Mouse (Mus musculus) adipocyte (in vitro differentiated cells): ENCODE results near the gene Phf6.
A peak's percentile ranks its signal among the peaks of the same experiment; 100 is the strongest.
"Not testable (repeated sequence)": the region's sequence is repeated elsewhere in the genome, so short reads cannot be mapped to it uniquely, and the experiment has no call there.

ENCODE experiments used
- DNase-seq: peaks from one replicate; pipeline ENCODE4 v3.0.0-alpha.2; 2016; ENCODE audit warnings: low spot score

Phf6 gene

GRCm38 (mm10) chrX:52911587-52912371, at the start of gene Phf6:
Phf6 (plus strand) TSS chrX:52912266.
- peak; percentile 86 for DNase-seq

DNA sequence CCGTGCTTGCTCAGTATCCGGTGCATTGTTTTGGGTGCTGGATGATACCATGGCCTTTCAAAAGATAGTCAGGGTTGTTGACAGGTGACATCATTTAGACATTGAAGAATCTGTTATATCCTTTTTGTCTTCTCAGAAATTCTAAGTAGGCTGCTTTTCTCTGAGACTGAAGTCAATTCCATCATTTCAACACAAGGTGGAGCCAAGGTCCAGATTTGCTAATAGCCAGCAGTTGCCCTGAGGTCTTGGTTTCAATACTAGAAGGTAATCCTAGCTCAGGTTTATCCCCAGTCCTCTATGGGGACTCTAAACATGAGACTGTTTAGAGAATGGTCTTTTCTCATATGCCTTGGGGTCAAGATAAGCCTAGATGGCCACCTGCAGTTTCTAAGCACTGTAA, 47.9 kb upstream of the Phf6 start:
- DNase-seq: peak; percentile 60

- DNase-seq: not testable (repeated sequence)
Measured at GRCm38 (mm10) chrX:52898486-52898885, 13.6 kb upstream of the Phf6 start.

- DNase-seq: no peak
Measured at GRCm38 (mm10) chrX:52912372-52912728, 284 bp downstream of the Phf6 start.

DNA sequence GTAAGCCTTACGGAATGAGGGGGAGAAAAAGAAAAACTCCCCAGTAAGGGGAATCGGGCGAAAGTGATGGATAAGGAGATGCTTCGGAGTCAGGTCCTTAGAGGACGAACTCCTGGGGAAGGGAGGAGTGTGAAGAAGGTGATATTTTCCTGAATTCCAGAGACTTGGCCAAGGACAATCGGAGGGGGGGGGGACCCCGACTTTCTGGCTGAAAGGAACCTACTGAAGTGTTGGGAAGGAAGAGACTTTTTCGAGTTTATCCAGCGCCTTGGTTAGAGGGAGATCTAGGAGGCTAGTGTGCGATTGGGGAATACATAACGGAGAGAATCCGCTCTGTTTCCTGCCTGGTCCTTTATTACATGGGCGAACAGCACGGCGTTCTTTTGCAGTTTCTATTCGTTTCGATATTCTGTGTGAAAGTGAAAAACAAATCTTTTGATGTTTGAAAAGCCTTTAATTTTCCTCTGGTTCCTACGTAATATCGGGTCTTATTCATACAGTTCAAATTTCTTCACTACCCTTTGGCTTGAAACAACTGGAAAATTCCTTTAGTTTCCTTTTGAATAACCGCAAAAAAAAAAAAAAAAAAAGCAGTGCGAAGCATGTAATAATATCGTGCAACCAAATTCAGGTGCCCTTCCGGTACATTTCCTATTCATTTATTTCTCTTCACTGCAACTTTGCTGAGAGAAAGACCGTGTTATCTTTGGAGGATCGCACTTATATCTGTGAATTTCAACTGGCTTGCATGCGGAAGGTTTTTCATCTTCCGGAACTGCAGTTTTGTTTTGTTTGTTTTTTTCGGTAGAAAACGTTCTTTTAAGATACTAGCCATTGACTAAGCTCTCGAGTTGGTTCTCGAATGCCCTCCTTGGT, 998 bp downstream of the Phf6 start:
- DNase-seq: peak; percentile 16

DNA sequence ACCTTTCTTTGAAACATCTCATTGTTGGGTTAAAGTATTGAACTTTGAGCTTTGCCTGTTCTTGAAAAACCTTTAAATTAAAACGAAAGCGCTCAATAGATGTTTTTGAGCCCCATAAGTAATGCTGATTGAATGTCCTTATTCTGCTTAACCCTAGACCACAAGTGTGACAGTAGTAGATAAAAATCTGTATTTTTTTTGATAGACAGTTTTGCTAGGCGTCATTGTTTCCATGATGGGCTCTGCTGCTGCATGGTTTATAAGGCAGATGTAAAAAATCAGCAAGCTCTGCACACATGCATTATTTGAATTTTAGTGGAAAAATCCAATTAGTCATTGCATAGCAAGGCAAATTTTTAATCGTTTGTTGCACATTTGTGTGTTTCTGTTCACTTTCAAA, 1.8 kb downstream of the Phf6 start:
- no peak for DNase-seq

DNA sequence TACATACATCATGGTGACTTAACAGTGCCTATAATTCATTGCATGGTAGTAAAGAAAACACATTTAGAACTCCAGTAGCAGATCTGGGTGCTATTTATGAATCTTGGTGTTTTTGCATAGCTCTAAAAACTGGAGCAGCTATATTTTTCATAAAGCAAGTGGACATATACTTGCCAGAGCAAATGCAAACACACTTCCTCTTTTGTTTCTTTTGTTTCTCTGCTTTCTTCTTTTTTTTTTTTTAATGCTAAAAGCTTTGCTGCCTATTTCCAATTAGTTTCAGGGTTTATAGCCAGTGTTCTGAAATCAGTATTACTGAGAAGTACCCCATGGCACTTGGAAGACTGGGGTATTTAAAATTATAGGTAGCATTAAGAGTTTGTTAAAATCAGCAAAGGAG, 2.6 kb downstream of the Phf6 start:
- no peak for DNase-seq

GRCm38 (mm10) chrX:52916516-52916915, 4.5 kb downstream of the Phf6 start:
- peak; percentile 18 for DNase-seq

DNA sequence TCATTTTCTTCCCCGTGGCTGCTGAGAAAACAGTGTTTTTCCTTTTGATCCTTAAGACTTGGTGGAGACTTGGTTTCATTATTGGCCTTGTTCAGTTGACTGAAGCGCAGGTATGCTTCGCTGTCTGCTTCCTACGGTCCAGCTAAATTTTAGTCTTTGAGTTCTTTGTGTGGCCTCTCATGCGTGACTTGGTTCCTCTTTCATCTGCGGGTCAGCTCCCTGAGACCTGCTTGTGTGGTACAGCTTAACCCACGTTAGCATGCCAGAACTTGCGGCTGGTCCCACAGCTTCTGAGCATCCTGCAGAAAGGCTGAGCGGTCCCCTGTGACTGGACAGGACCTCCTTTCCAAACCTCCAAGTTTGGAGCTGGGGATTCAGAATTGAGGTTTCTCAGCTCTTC, 14.7 kb downstream of the Phf6 start:
- no peak for DNase-seq

GRCm38 (mm10) chrX:52928883-52929282, 16.8 kb downstream of the Phf6 start:
- DNase-seq: peak; percentile 53

GRCm38 (mm10) chrX:52929779-52930178, 17.7 kb downstream of the Phf6 start:
- no peak for DNase-seq

GRCm38 (mm10) chrX:52930191-52930590, 18.1 kb downstream of the Phf6 start:
- no peak for DNase-seq

DNA sequence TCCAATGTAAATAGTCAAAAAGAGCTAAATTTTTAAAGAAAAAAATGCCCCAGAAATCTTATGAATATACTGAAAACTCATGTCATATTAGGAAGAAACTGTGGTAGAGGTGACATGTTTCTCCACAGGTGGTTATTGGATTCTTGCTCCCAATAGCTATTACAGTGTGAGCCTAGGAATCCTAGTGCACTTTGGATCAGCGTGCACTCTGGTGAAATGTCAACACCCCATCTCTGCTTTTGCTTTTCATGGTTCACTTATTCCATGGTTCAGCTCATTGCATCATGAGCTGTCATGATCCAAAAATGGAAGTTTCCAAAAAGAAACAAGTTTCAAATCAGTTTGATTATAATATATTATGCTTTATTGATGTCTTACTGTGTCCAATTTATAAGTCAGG, 20.1 kb downstream of the Phf6 start:
- DNase-seq: peak; percentile 9

DNA sequence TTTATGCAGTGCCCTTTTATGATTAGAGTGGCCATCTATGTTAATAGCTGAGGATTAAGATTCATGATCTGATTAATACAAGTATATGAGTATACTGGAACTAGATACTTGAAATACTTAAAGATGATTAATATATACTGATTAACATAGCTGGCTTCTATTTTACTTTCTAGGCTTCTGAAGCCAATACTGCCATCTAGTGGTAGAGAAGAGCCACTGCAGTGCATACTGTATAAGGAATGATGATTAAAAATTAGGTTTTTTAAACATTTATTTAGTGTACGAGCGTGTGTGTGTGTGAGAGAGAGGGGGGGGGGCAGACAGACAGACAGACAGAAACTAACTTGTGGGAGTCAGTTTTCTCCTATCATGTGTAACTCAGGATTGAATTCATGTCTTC, 22.4 kb downstream of the Phf6 start:
- DNase-seq: no peak

DNA sequence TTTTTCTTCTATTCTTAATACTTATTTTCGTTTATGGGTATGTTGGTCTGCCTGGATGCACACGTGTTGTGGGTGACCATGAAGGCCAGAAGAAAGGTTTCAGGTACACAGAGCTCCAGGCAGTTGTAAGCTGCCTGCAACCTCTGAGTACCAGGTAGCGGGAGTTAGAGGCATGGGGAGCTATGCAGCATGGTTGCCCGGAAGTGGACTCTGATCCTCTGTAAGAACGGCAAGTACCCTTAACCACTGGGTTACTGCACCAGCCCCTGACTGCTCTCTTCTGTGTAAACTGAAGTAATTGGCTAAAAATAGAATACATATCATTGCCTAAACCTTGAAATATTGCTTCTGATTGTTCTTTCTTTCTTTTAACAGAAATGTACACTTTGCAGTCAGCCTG, 33.4 kb downstream of the Phf6 start:
- no peak for DNase-seq

- peak; percentile 16 for DNase-seq
Measured at GRCm38 (mm10) chrX:52949713-52950112, 37.6 kb downstream of the Phf6 start.

DNA sequence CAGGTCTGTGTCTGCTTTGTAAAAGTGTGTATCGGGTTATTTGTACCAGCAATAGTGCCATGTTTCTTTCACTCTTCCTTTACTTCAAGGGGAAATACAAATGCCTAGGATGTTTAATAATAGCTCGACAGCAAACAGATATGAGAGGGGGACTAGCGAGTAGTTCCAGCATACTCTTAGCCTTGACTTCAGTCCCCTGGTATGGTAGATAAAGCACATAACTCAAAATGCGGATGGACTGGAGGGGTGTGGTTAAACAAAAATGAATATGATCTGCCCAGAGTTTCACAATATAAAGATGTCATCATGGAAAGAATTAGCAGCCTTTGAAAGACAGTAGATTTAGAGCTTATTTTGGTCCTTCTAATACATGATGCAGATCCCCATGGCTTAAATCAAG, 44.9 kb downstream of the Phf6 start:
- no peak for DNase-seq

- no peak for DNase-seq
Measured at GRCm38 (mm10) chrX:52961559-52962110, 49.6 kb downstream of the Phf6 start.

GRCm38 (mm10) chrX:52965149-52965548, 53.1 kb downstream of the Phf6 start:
- no peak for DNase-seq

- peak; percentile 12 for DNase-seq
Measured at GRCm38 (mm10) chrX:52971211-52972006, 59.3 kb downstream of the Phf6 start.

GRCm38 (mm10) chrX:52972129-52972528, 60.1 kb downstream of the Phf6 start:
- DNase-seq: no peak

- no peak for DNase-seq
Measured at GRCm38 (mm10) chrX:52972680-52973079, 60.6 kb downstream of the Phf6 start.
